Mouse (Mus musculus): ENCODE results near the gene Scand1. TPM values are rescaled to one million over a fixed set of nuclear protein-coding genes. Genes with fewer than 3 reads are reported as not detected.

Gene Scand1
- not detected for polyA plus RNA-seq (2014; fragmentation: Illumina TruSeq; extraction: RNeasy Lipid Tissue Mini Kit (QIAGEN cat#74804); ENCODE audit: low read depth, low replicate concordance)

DNA sequence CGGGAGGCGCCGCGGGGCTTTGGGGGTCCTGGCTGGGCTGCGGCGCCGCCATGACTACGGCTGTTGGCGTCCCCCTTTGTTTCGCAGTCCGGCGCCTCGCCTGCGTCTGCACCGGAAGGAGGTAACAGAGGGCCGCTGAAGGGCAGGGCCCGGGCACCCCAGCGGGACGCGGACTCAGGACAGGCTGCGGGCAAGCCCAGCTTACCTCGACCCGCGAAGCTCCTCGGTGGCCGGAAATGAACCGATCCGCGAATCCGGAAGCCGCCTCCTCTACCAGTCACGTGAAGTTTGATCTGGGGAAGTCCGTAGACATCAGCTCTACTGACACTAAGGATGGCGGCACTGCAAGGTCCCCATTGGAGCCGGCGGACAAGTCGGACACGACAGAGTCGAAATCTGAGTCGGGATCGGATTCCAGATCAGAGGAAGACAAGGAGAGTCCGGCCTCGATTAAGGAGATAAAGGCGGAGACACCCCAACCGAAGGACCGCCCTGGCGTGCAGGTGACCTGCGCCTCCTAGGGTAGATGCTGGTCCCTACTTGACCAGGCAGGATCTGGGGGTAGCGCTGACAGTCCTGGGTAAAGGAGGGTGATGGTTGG, at the start of gene Scand1, which contains the start of gene Cnbd2:
Scand1 (minus strand) TSS at position 408 of the 601 bp plus-strand sequence.
Cnbd2 (plus strand) TSS at position 3 of the 601 bp plus-strand sequence.

Other genes starting within 250 kb of the Scand1 start
- gene Spag4, start 247.5 kb downstream of the Scand1 start, polyA plus RNA-seq (2014; fragmentation: Illumina TruSeq; extraction: RNeasy Lipid Tissue Mini Kit (QIAGEN cat#74804); ENCODE audit: low read depth, low replicate concordance): 0.16 TPM
- gene Cpne1, start 200.7 kb downstream of the Scand1 start, polyA plus RNA-seq (2014; fragmentation: Illumina TruSeq; extraction: RNeasy Lipid Tissue Mini Kit (QIAGEN cat#74804); ENCODE audit: low read depth, low replicate concordance): 34.0 TPM
- 16.5 TPM for gene Rbm12, start 200.7 kb downstream of the Scand1 start, polyA plus RNA-seq (2014; fragmentation: Illumina TruSeq; extraction: RNeasy Lipid Tissue Mini Kit (QIAGEN cat#74804); ENCODE audit: low read depth, low replicate concordance)
- 10.1 TPM for gene Gm28036, start 185.6 kb downstream of the Scand1 start, polyA plus RNA-seq (2014; fragmentation: Illumina TruSeq; extraction: RNeasy Lipid Tissue Mini Kit (QIAGEN cat#74804); ENCODE audit: low read depth, low replicate concordance)
- 15.3 TPM for gene Romo1, start 168.7 kb downstream of the Scand1 start, polyA plus RNA-seq (2014; fragmentation: Illumina TruSeq; extraction: RNeasy Lipid Tissue Mini Kit (QIAGEN cat#74804); ENCODE audit: low read depth, low replicate concordance)
- gene Nfs1, start 168.5 kb downstream of the Scand1 start, polyA plus RNA-seq (2014; fragmentation: Illumina TruSeq; extraction: RNeasy Lipid Tissue Mini Kit (QIAGEN cat#74804); ENCODE audit: low read depth, low replicate concordance): 185 TPM
- 423 TPM for gene Rbm39, start 132.5 kb downstream of the Scand1 start, polyA plus RNA-seq (2014; fragmentation: Illumina TruSeq; extraction: RNeasy Lipid Tissue Mini Kit (QIAGEN cat#74804); ENCODE audit: low read depth, low replicate concordance)
- gene Phf20, start 116.2 kb downstream of the Scand1 start, polyA plus RNA-seq (2014; fragmentation: Illumina TruSeq; extraction: RNeasy Lipid Tissue Mini Kit (QIAGEN cat#74804); ENCODE audit: low read depth, low replicate concordance): 31.1 TPM
- gene Cnbd2, start 405 bp downstream of the Scand1 start, polyA plus RNA-seq (2014; fragmentation: Illumina TruSeq; extraction: RNeasy Lipid Tissue Mini Kit (QIAGEN cat#74804); ENCODE audit: low read depth, low replicate concordance): 2.0 TPM
- 7.7 TPM for gene Epb41l1, start 108.2 kb upstream of the Scand1 start, polyA plus RNA-seq (2014; fragmentation: Illumina TruSeq; extraction: RNeasy Lipid Tissue Mini Kit (QIAGEN cat#74804); ENCODE audit: low read depth, low replicate concordance)
- 5.5 TPM for gene Aar2, start 234.9 kb upstream of the Scand1 start, polyA plus RNA-seq (2014; fragmentation: Illumina TruSeq; extraction: RNeasy Lipid Tissue Mini Kit (QIAGEN cat#74804); ENCODE audit: low read depth, low replicate concordance)

Data from kidney, adult 10 weeks (tissue).